Mouse (Mus musculus): ENCODE data around the gene Obsl1. TPM values are rescaled to one million over a fixed set of nuclear protein-coding genes. Genes with fewer than 3 reads are reported as not detected.
A peak's percentile ranks its signal among the peaks of the same experiment; 100 is the strongest.

Obsl1 gene
- total and polyA plus RNA-seq, 2 experiments, result 0.65 to 1.3 TPM

DNA sequence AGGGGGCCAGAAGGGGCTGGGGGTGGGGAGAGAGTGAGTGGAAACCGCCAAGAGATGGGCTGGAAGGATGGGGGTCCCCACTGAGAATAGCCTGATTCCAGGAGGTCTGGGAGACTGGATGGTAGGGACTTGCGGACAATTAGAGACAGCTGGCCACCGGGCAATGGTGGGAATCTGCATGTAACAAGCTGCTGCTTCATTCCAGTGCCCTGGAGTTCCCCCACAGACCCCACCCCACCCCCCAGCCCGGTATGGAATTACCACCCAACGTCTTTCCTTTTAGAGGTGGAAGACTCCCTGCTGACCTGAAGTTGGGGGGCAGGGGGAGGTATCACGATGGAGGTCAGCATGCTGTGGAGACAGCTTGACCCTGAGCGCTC, 58.2 kb downstream of the Obsl1 start:
- TF ChIP-seq POLR2A (IDR thresholded peaks at IDR 0.05; ENCODE audit: extremely low read depth, insufficient read depth, low read length) (no peak), CTCF (IDR thresholded peaks at IDR 0.05; ENCODE audit: low read depth, low read length) (no peak)
- no peak for DNase-seq (ENCODE audit: extremely low read depth, low read depth, low spot score)
- 18% methylated on average over 7 of the region's 7 CpGs for WGBS
- Histone ChIP-seq H3K36me3 (ENCODE audit: control insufficient read depth, insufficient read depth, low read length) (no peaks in the 10 kb centered on the region), H3K9ac (ENCODE audit: low read depth, low read length) (no peak overlapping the region), H3K4me3 (ENCODE audit: insufficient read depth, low read depth, low read length) (no peak overlapping the region), H3K27me3 (ENCODE audit: control insufficient read depth, insufficient read depth, low read length) (peaks cover 17% of the 10 kb centered on the region), H3K27ac (replicated peaks; ENCODE audit: insufficient read depth, low read depth, low read length) (no peak overlapping the region), H3K4me1 (ENCODE audit: control insufficient read depth, insufficient read depth, low read length) (peaks cover 3% of the 10 kb centered on the region; the same call in 1 of the 2 replicates), H3K79me2 (ENCODE audit: control insufficient read depth, insufficient read depth, low read length) (no peaks in the 10 kb centered on the region)

- TF ChIP-seq CTCF (IDR thresholded peaks at IDR 0.05; ENCODE audit: low read depth, low read length), result no peak
- TF ChIP-seq POLR2A (IDR thresholded peaks at IDR 0.05; ENCODE audit: extremely low read depth, insufficient read depth, low read length), result no peak
- DNase-seq (ENCODE audit: extremely low read depth, low read depth, low spot score), result peak; percentile 17
- Histone ChIP-seq H3K27me3 (ENCODE audit: control insufficient read depth, insufficient read depth, low read length) (peaks cover 17% of the 10 kb centered on the region), H3K27ac (replicated peaks; ENCODE audit: insufficient read depth, low read depth, low read length) (no peak overlapping the region), H3K36me3 (ENCODE audit: control insufficient read depth, insufficient read depth, low read length) (no peaks in the 10 kb centered on the region), H3K79me2 (ENCODE audit: control insufficient read depth, insufficient read depth, low read length) (no peaks in the 10 kb centered on the region), H3K4me1 (ENCODE audit: control insufficient read depth, insufficient read depth, low read length) (peaks cover 3% of the 10 kb centered on the region; the same call in 1 of the 2 replicates), H3K9ac (ENCODE audit: low read depth, low read length) (0 out of 2 replicates have a peak overlapping the region, but pooled peaks have one; percentile 15), H3K4me3 (ENCODE audit: insufficient read depth, low read depth, low read length) (peak overlapping the region; percentile 11; the same call in 1 of the 2 replicates)
- WGBS, result 7% methylated on average over 10 of the region's 10 CpGs
These were observed 58.8 kb downstream of the Obsl1 start for GRCm38 (mm10) chr1:75447265-75448051.

DNA sequence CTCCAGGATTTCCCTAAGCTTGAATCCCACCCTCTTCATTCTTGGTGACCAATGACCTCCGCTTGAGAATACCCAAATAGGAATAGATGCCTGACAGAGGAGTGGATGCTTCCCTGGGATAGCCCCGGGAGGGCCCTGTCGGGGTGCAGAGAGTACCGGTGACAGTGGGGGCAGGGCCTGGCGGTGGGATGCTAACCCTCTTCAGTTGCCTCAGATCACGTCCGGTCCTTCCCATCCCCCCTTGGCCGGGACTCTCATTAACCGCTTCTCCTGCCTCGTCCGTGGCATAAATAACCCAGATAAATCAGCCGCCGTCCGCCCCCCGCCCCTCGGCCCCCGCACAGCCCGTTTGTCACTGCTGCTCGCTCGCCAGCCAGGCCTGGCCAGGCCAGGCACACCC, 59.6 kb downstream of the Obsl1 start:
- H3K4me3 ChIP-seq (ENCODE audit: insufficient read depth, low read depth, low read length), result no peak overlapping the region
- H3K79me2 ChIP-seq (ENCODE audit: control insufficient read depth, insufficient read depth, low read length), result no peaks in the 10 kb centered on the region
- peaks cover 17% of the 10 kb centered on the region for H3K27me3 ChIP-seq (ENCODE audit: control insufficient read depth, insufficient read depth, low read length)
- H3K27ac ChIP-seq (replicated peaks; ENCODE audit: insufficient read depth, low read depth, low read length), result no peak overlapping the region
- DNase-seq (ENCODE audit: extremely low read depth, low read depth, low spot score), result no peak
- peaks cover 3% of the 10 kb centered on the region; the same call in 1 of the 2 replicates for H3K4me1 ChIP-seq (ENCODE audit: control insufficient read depth, insufficient read depth, low read length)
- 5% methylated on average over 20 of the region's 20 CpGs for WGBS
- TF ChIP-seq CTCF (IDR thresholded peaks at IDR 0.05; ENCODE audit: low read depth, low read length) (no peak), POLR2A (IDR thresholded peaks at IDR 0.05; ENCODE audit: extremely low read depth, insufficient read depth, low read length) (no peak)
- H3K36me3 ChIP-seq (ENCODE audit: control insufficient read depth, insufficient read depth, low read length), result no peaks in the 10 kb centered on the region
- H3K9ac ChIP-seq (ENCODE audit: low read depth, low read length), result no peak overlapping the region

DNA sequence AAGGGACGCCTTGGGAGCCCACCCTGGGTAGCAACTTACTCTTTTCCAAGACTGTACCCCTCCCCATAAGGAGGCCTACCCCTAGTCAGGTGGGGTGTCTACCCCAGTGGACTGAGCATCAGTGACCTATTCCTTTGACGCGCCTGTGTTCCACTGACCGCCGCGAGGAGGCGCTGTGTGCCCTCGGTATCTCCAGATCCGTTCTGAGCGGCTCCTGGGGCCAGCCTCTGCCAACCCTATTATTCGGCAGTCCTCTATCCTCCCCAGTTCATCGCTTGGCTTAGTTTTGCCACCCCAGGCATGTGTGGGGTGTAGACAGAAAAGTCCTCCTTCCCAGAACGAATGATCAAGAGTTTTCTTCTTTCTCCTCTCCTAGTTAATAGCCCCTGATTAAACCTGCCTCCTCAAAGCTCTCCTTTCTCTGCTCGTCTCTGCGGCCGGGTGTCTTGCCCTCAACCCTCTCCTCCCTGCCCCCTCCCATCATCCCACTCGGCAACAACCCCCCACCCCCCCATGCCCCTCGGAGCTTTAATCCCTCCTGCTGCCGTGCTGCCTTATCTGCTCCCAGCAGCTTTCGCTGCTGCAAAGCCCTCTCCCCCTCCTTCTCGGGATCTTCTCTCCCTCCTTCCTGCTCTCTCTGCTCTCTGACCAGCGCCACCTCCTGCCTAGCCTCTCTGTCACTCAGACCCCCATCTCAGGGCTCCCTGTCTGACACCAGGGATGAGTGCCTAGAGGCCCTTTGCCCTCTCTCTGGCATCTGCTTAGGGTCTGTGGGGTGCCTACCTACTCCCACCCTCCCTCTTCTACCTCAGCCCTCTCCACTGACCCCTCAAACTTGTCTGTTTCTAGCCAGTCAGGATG, 60.3 kb downstream of the Obsl1 start:
- Histone ChIP-seq H3K79me2 (ENCODE audit: control insufficient read depth, insufficient read depth, low read length) (no peaks in the 10 kb centered on the region), H3K27me3 (ENCODE audit: control insufficient read depth, insufficient read depth, low read length) (peaks cover 15% of the 10 kb centered on the region), H3K9ac (ENCODE audit: low read depth, low read length) (no peak overlapping the region), H3K36me3 (ENCODE audit: control insufficient read depth, insufficient read depth, low read length) (no peaks in the 10 kb centered on the region), H3K4me3 (ENCODE audit: insufficient read depth, low read depth, low read length) (no peak overlapping the region), H3K27ac (replicated peaks; ENCODE audit: insufficient read depth, low read depth, low read length) (no peak overlapping the region), H3K4me1 (ENCODE audit: control insufficient read depth, insufficient read depth, low read length) (peaks cover 3% of the 10 kb centered on the region; the same call in 1 of the 2 replicates)
- WGBS, result 4% methylated on average over 22 of the region's 22 CpGs
- no peak for TF ChIP-seq POLR2A (IDR thresholded peaks at IDR 0.05; ENCODE audit: extremely low read depth, insufficient read depth, low read length)
- TF ChIP-seq CTCF (IDR thresholded peaks at IDR 0.05; ENCODE audit: low read depth, low read length), result peak; percentile 97
- peak; percentile 16 for DNase-seq (ENCODE audit: extremely low read depth, low read depth, low spot score)

DNA sequence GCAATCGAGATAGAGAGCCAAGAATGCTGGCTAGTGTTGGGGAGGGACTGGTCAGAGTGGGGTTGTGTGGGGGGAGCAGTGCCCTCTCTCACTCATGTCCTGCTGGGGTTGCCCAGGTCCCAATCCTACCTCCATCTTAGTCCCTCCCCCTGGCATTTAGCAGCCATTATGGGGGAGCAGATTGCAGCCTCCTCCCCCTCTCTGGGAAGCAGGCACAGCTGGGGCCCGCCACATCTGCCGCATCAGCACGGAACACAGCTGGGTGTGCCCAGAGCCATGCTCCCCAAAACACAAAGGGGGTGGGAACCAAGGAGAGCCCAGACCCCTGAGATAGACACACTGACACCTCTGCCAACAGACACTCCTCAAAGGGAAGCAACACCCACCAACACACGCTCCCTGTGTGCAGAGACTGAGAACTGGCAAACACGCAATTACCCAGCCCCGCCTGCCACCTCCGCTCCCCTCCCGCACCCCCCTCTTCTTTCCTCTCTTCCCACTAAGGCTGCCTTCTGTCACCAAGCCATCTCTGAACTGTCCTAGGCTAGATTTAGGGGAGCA, 61.0 kb downstream of the Obsl1 start:
- Histone ChIP-seq H3K36me3 (ENCODE audit: control insufficient read depth, insufficient read depth, low read length) (no peaks in the 10 kb centered on the region; the same call in 1 of the 2 replicates), H3K79me2 (ENCODE audit: control insufficient read depth, insufficient read depth, low read length) (no peaks in the 10 kb centered on the region), H3K27ac (replicated peaks; ENCODE audit: insufficient read depth, low read depth, low read length) (no peak overlapping the region), H3K9ac (ENCODE audit: low read depth, low read length) (no peak overlapping the region), H3K4me3 (ENCODE audit: insufficient read depth, low read depth, low read length) (no peak overlapping the region), H3K4me1 (ENCODE audit: control insufficient read depth, insufficient read depth, low read length) (peaks cover 3% of the 10 kb centered on the region; the same call in 1 of the 2 replicates), H3K27me3 (ENCODE audit: control insufficient read depth, insufficient read depth, low read length) (peaks cover 12% of the 10 kb centered on the region)
- no peak for DNase-seq (ENCODE audit: extremely low read depth, low read depth, low spot score)
- TF ChIP-seq POLR2A (IDR thresholded peaks at IDR 0.05; ENCODE audit: extremely low read depth, insufficient read depth, low read length) (no peak), CTCF (IDR thresholded peaks at IDR 0.05; ENCODE audit: low read depth, low read length) (no peak)
- WGBS, result 22% methylated on average over 9 of the region's 9 CpGs

All from liver, adult 2 months (tissue).